Mouse (Mus musculus) hindbrain, embryonic 13.5 days (tissue): ENCODE results near the gene Htra1. TPM values are rescaled to one million over a fixed set of nuclear protein-coding genes. Genes with fewer than 3 reads are reported as not detected.

Experiments used
- ATAC-seq: fragments of 200-750 bp; cut with Nextera tagmentation; 2 replicates; pipeline ENCODE4 v1.8.0; 2017; ENCODE audit warnings: moderate TSS enrichment; ENCODE audit not compliant: low FRiP score
- H3K27ac ChIP-seq: fragments of 300-500 bp; sonication (generic); 2 replicates; pipeline ENCODE4 v1.5.1; 2015; ENCODE audit warnings: inconsistent platforms, mild to moderate bottlenecking, moderate library complexity
- H3K27me3 ChIP-seq: fragments of 300-500 bp; sonication (generic); 2 replicates; pipeline ENCODE4 v1.6.1; 2015; ENCODE audit warnings: mild to moderate bottlenecking, inconsistent platforms
- H3K36me3 ChIP-seq: fragments of 300-500 bp; sonication (generic); 2 replicates; pipeline ENCODE4 v1.6.1; 2015; ENCODE audit warnings: mild to moderate bottlenecking, inconsistent platforms
- H3K4me1 ChIP-seq: fragments of 300-500 bp; sonication (generic); replicated peaks from 2 replicates; pipeline ENCODE4 v1.6.1; 2015; ENCODE audit warnings: inconsistent platforms
- H3K4me2 ChIP-seq: fragments of 300-500 bp; sonication (generic); 2 replicates; pipeline ENCODE4 v1.6.1; 2015; ENCODE audit warnings: inconsistent platforms, mild to moderate bottlenecking, moderate library complexity
- H3K4me3 ChIP-seq: fragments of 300-500 bp; sonication (generic); 2 replicates; pipeline ENCODE4 v1.5.1; 2015; ENCODE audit warnings: mild to moderate bottlenecking, inconsistent platforms
- H3K9ac ChIP-seq: fragments of 300-500 bp; sonication (generic); 2 replicates; pipeline ENCODE4 v1.6.1; 2015; ENCODE audit warnings: mild to moderate bottlenecking, inconsistent platforms
- H3K9me3 ChIP-seq: fragments of 300-500 bp; sonication (generic); 2 replicates; pipeline ENCODE4 v1.6.1; 2016; ENCODE audit warnings: inconsistent platforms
- whole genome bisulfite sequencing: fragments of 180-500 bp; shearing (Covaris S2); methylation state at CpG from one replicate; pipeline ENCODE4 v1.1.7; 2015; 5-methylcytosine and 5-hydroxymethylcytosine counted together
- polyA plus RNA-seq: library from polyadenylated mRNA; unstranded; fragments of >200 nt; fragmentation: Nextera tagmentation; extraction: Ambion mirVana; gene quantifications from 2 replicates; pipeline ENCODE4 v1.2.1, GENCODE M21; 2015

Htra1 gene
- polyA plus RNA-seq, 1 experiment from 2014 or later, result 15.4 TPM

- H3K4me3 ChIP-seq, result no peak overlapping the region
- H3K9me3 ChIP-seq, result no peaks in the 10 kb centered on the region
- WGBS, result 66% methylated on average over 4 of the region's 4 CpGs
- peaks cover 74% of the 10 kb centered on the region for H3K27me3 ChIP-seq
- no peak for ATAC-seq
- H3K36me3 ChIP-seq, result no peaks in the 10 kb centered on the region
- no peak overlapping the region for H3K4me2 ChIP-seq
- no peak overlapping the region for H3K9ac ChIP-seq
- peaks cover 24% of the 10 kb centered on the region for H3K4me1 ChIP-seq
- H3K27ac ChIP-seq, result no peak overlapping the region
Observed at GRCm38 (mm10) chr7:130938005-130938404, 2.1 kb downstream of the Htra1 start.

- Histone ChIP-seq H3K36me3 (no peaks in the 10 kb centered on the region), H3K4me1 (peaks cover 24% of the 10 kb centered on the region), H3K27me3 (peaks cover 65% of the 10 kb centered on the region), H3K27ac (no peak overlapping the region), H3K9ac (no peak overlapping the region), H3K9me3 (no peaks in the 10 kb centered on the region), H3K4me2 (no peak overlapping the region), H3K4me3 (no peak overlapping the region)
- WGBS, result 91% methylated on average over 8 of the region's 8 CpGs
- no peak for ATAC-seq
Observed at GRCm38 (mm10) chr7:130938896-130939295, 3.0 kb downstream of the Htra1 start.

- H3K4me3 ChIP-seq, result no peak overlapping the region
- no peaks in the 10 kb centered on the region for H3K36me3 ChIP-seq
- no peak overlapping the region for H3K9ac ChIP-seq
- H3K27me3 ChIP-seq, result peaks cover 47% of the 10 kb centered on the region
- H3K4me1 ChIP-seq, result peaks cover 16% of the 10 kb centered on the region
- no peak overlapping the region for H3K27ac ChIP-seq
- 76% methylated on average over 8 of the region's 8 CpGs for WGBS
- H3K4me2 ChIP-seq, result no peak overlapping the region
- H3K9me3 ChIP-seq, result no peaks in the 10 kb centered on the region
- no peak for ATAC-seq
Observed at GRCm38 (mm10) chr7:130940733-130941132, 4.8 kb downstream of the Htra1 start.

- Histone ChIP-seq H3K27ac (no peak overlapping the region), H3K9me3 (no peaks in the 10 kb centered on the region), H3K4me3 (no peak overlapping the region), H3K36me3 (no peaks in the 10 kb centered on the region), H3K27me3 (peaks cover 20% of the 10 kb centered on the region), H3K4me2 (no peak overlapping the region), H3K9ac (no peak overlapping the region), H3K4me1 (no peaks in the 10 kb centered on the region)
- no peak for ATAC-seq
- WGBS, result 95% methylated on average over 9 of the region's 9 CpGs
Observed at GRCm38 (mm10) chr7:130943280-130943895, 7.5 kb downstream of the Htra1 start.

- H3K36me3 ChIP-seq, result no peaks in the 10 kb centered on the region
- WGBS, result 88% methylated on average over 11 of the region's 11 CpGs
- H3K4me1 ChIP-seq, result no peaks in the 10 kb centered on the region; the same call in 1 of the 2 replicates
- no peak overlapping the region for H3K4me2 ChIP-seq
- H3K4me3 ChIP-seq, result no peak overlapping the region
- H3K27me3 ChIP-seq, result peaks cover 5% of the 10 kb centered on the region; the same call in 1 of the 2 replicates
- H3K27ac ChIP-seq, result no peak overlapping the region
- H3K9me3 ChIP-seq, result no peaks in the 10 kb centered on the region
- H3K9ac ChIP-seq, result no peak overlapping the region
- ATAC-seq, result no peak
Observed at GRCm38 (mm10) chr7:130944766-130945475, 9.0 kb downstream of the Htra1 start.

- no peaks in the 10 kb centered on the region; the same call in 1 of the 2 replicates for H3K4me1 ChIP-seq
- no peaks in the 10 kb centered on the region for H3K9me3 ChIP-seq
- no peak overlapping the region for H3K4me2 ChIP-seq
- WGBS, result 88% methylated on average over 3 of the region's 3 CpGs
- no peak overlapping the region for H3K9ac ChIP-seq
- H3K27me3 ChIP-seq, result no peaks in the 10 kb centered on the region
- H3K36me3 ChIP-seq, result no peaks in the 10 kb centered on the region
- H3K27ac ChIP-seq, result no peak overlapping the region
- H3K4me3 ChIP-seq, result no peak overlapping the region
- ATAC-seq, result no peak
Observed at GRCm38 (mm10) chr7:130945730-130946129, 9.8 kb downstream of the Htra1 start.

GRCm38 (mm10) chr7:130946303-130946702 is 10.4 kb downstream of the Htra1 start:
- no peak overlapping the region for H3K9ac ChIP-seq
- no peaks in the 10 kb centered on the region for H3K9me3 ChIP-seq
- no peak overlapping the region for H3K4me3 ChIP-seq
- ATAC-seq, result no peak
- 92% methylated on average over 12 of the region's 12 CpGs for WGBS
- no peak overlapping the region for H3K4me2 ChIP-seq
- no peak overlapping the region for H3K27ac ChIP-seq
- no peaks in the 10 kb centered on the region for H3K36me3 ChIP-seq
- H3K4me1 ChIP-seq, result no peaks in the 10 kb centered on the region; the same call in 1 of the 2 replicates
- no peaks in the 10 kb centered on the region for H3K27me3 ChIP-seq

GRCm38 (mm10) chr7:130948563-130949208 is 12.8 kb downstream of the Htra1 start:
- no peaks in the 10 kb centered on the region; the same call in 1 of the 2 replicates for H3K4me1 ChIP-seq
- H3K36me3 ChIP-seq, result no peaks in the 10 kb centered on the region
- no peaks in the 10 kb centered on the region for H3K9me3 ChIP-seq
- no peak overlapping the region for H3K27ac ChIP-seq
- no peak overlapping the region for H3K4me2 ChIP-seq
- WGBS, result 71% methylated on average over 5 of the region's 5 CpGs
- no peak overlapping the region for H3K4me3 ChIP-seq
- H3K9ac ChIP-seq, result no peak overlapping the region
- ATAC-seq, result no peak
- H3K27me3 ChIP-seq, result no peaks in the 10 kb centered on the region

GRCm38 (mm10) chr7:130949331-130949751 is 13.4 kb downstream of the Htra1 start:
- no peaks in the 10 kb centered on the region for H3K27me3 ChIP-seq
- WGBS, result 53% methylated on average over 8 of the region's 8 CpGs
- H3K9ac ChIP-seq, result no peak overlapping the region
- H3K9me3 ChIP-seq, result no peaks in the 10 kb centered on the region
- H3K36me3 ChIP-seq, result no peaks in the 10 kb centered on the region
- H3K4me1 ChIP-seq, result no peaks in the 10 kb centered on the region; the same call in 1 of the 2 replicates
- ATAC-seq, result no peak
- H3K4me3 ChIP-seq, result no peak overlapping the region
- no peak overlapping the region for H3K4me2 ChIP-seq
- no peak overlapping the region for H3K27ac ChIP-seq

- Histone ChIP-seq H3K4me2 (no peak overlapping the region), H3K4me1 (no peaks in the 10 kb centered on the region; the same call in 1 of the 2 replicates), H3K36me3 (no peaks in the 10 kb centered on the region), H3K4me3 (no peak overlapping the region), H3K9ac (no peak overlapping the region), H3K27ac (no peak overlapping the region), H3K9me3 (no peaks in the 10 kb centered on the region), H3K27me3 (no peaks in the 10 kb centered on the region)
- 90% methylated on average over 7 of the region's 7 CpGs for WGBS
- ATAC-seq, result no peak
Observed at GRCm38 (mm10) chr7:130950482-130950881, 14.6 kb downstream of the Htra1 start.

GRCm38 (mm10) chr7:130951004-130951403 is 15.1 kb downstream of the Htra1 start:
- H3K9me3 ChIP-seq, result no peaks in the 10 kb centered on the region
- H3K9ac ChIP-seq, result no peak overlapping the region
- H3K27me3 ChIP-seq, result no peaks in the 10 kb centered on the region
- H3K4me1 ChIP-seq, result no peaks in the 10 kb centered on the region; the same call in 1 of the 2 replicates
- 91% methylated on average over 5 of the region's 5 CpGs for WGBS
- no peak overlapping the region for H3K27ac ChIP-seq
- no peak overlapping the region for H3K4me3 ChIP-seq
- ATAC-seq, result no peak
- H3K36me3 ChIP-seq, result no peaks in the 10 kb centered on the region
- no peak overlapping the region for H3K4me2 ChIP-seq

GRCm38 (mm10) chr7:130953376-130953775 is 17.5 kb downstream of the Htra1 start:
- H3K4me2 ChIP-seq, result no peak overlapping the region
- ATAC-seq, result no peak
- no peaks in the 10 kb centered on the region for H3K27me3 ChIP-seq
- no peak overlapping the region for H3K9ac ChIP-seq
- no peaks in the 10 kb centered on the region for H3K9me3 ChIP-seq
- no peaks in the 10 kb centered on the region; the same call in 1 of the 2 replicates for H3K4me1 ChIP-seq
- WGBS, result 91% methylated on average over 10 of the region's 10 CpGs
- no peak overlapping the region for H3K27ac ChIP-seq
- no peak overlapping the region for H3K4me3 ChIP-seq
- H3K36me3 ChIP-seq, result no peaks in the 10 kb centered on the region
